Mouse (Mus musculus) hindlimb bud, embryonic 11.5 days (tissue): ENCODE data around the gene Msi2.

Source experiments
- DNase-seq: peaks from one replicate; pipeline ENCODE4 v3.0.0-alpha.2; 2012; ENCODE audit warnings: low read depth, low spot score; ENCODE audit errors: extremely low spot score

Msi2 gene

DNA sequence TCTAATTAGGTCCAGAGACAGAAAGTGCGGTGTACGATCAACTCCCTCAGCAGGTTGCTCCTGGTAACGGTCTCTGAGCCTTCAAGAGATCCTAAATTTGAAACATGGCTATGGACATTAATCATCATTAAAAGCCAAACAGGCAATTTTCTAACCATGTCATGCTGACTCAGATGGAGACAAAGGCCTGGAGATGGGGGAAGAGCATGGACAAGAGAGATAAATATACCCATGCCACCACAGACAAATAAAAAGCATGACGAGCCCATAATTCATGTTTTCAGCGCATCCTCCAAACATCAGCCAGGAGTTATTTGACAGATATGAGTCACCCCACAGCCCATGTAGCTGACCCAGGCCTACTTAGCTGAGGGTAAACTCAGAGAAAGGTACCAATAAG, 145.3 kb downstream of the Msi2 start:
- no peak for DNase-seq

- no peak for DNase-seq
These were observed 145.9 kb downstream of the Msi2 start for GRCm38 (mm10) chr11:88572461-88572860.

GRCm38 (mm10) chr11:88570715-88571202, 147.6 kb downstream of the Msi2 start:
- DNase-seq, result no peak

DNA sequence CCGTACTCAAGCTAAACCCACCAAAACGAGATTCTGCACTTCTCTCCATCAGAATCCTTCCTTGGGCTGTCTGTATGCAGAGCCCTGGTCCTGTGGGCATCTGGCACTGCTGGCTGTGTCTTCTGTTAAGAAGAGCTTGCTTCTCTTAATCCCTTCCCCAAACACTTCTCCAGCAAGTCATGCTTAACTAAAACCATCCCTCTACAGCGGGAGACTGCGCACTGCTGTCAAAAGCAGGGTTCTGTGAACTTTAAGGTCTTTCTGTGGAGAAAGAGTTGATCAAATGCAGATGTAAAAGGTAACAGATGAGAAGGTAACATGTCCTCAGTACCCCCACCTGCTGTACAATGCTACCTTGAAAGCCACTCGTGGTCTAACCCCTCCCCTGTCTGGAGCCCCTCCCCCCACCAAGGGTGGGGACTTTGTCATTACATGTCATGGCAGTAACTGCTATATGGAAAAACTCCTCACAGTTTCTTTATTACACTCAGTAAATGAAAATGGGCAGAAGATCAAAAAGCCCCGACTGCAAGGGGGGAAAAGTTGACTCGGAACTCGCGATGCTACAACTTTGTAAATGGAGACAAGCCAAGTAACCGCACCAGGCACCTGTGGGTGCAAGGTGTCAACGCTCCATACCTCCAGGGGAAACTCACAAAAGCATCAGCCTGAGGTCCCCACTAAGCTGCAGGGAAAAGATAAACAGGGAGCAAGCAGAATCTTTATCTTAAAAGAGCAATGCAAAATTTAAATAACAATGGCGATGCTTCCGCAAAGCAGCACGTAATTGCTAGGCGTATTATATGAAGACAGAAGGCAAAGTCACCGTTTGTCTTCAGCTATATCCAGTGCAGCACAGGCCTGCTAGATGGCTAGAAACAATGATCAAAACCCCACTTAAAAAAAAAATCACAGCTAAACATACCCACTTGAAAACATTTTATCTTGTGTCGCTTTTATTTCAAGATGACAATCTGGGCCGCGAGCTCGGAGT, 151.4 kb downstream of the Msi2 start:
- DNase-seq, result no peak

GRCm38 (mm10) chr11:88564810-88565209, 153.5 kb downstream of the Msi2 start:
- no peak for DNase-seq

DNA sequence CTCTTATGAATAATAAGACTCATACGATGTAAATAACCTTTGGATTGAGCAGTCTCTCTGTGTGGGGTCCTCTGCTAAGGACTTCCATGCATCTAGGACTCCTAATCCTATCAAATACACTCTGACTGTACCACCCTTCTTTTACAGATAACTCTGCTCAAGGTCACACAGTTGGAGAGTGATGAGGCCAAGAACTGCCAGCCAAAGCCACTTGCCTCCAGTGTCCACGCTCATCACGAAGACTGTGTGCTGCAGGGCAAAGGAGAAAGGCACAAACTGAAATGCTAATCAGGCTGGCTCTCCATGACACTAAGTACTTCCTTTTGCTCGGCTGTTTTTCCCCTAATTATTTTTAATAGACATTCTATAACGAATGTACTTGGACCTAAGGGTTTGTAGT, 153.9 kb downstream of the Msi2 start:
- no peak for DNase-seq

DNA sequence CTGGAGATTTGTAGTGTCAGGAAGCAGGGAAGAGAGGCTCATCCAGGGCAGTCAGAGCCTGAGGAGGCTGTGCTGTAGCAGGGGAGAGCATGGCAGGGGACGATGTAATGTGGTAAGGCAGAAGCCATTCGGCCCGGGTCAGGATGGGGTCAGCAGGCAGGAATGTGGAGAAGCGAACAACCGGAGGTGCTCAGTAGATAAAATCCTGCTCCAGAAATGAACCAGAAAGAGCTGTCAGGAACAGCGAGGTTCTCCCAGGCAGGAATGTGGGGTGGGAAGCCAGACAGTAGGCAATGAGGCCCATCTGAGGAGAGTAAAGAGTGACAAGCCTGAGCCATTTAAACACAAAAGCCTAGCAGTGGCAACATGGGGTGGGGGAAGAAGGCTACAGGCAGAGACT, 157.1 kb downstream of the Msi2 start:
- DNase-seq, result no peak

- no peak for DNase-seq
These were observed 157.7 kb downstream of the Msi2 start for GRCm38 (mm10) chr11:88560634-88561033.

GRCm38 (mm10) chr11:88559365-88559970, 158.8 kb downstream of the Msi2 start:
- DNase-seq, result no peak

- no peak for DNase-seq
These were observed 159.6 kb downstream of the Msi2 start for GRCm38 (mm10) chr11:88558731-88559130.

DNA sequence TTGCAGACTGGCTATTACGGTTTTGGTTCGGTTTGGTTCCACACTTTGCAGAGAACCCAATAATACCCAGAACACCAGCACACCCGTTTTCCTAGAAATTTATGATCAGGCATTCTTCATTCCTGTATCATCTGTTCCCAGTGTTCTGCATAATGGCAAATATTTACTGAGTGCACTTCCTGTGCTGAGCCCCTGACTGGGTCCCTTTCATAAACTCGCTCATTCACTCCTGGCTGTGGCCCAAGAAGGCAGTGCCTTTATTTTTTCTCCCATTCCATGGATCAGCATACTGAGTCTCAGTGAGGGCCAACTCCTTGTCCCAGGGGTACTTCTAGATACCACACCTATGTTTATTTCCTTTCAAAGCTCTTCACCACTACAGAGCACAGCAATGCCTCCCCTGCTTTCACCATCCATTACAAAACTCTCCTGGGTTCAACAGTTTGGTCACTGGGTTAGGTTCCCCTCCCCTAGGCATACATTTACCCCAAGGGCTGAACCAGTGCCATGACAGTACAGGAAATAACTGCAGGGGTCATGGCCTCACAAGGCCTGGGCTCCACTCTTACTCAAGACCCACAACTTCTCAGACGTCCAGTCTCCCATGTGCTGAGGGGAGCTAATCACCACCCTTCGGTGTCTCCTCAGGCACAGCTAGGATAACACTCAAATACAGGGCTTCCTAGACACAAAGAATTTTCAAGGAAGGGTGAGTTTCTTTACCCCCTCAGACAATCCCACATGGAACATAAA, 160.3 kb downstream of the Msi2 start:
- DNase-seq, result no peak

- DNase-seq, result no peak
These were observed 161.1 kb downstream of the Msi2 start for GRCm38 (mm10) chr11:88557116-88557768.

- no peak for DNase-seq
These were observed 162.3 kb downstream of the Msi2 start for GRCm38 (mm10) chr11:88555902-88556549.

GRCm38 (mm10) chr11:88555232-88555818, 163.0 kb downstream of the Msi2 start:
- no peak for DNase-seq

DNA sequence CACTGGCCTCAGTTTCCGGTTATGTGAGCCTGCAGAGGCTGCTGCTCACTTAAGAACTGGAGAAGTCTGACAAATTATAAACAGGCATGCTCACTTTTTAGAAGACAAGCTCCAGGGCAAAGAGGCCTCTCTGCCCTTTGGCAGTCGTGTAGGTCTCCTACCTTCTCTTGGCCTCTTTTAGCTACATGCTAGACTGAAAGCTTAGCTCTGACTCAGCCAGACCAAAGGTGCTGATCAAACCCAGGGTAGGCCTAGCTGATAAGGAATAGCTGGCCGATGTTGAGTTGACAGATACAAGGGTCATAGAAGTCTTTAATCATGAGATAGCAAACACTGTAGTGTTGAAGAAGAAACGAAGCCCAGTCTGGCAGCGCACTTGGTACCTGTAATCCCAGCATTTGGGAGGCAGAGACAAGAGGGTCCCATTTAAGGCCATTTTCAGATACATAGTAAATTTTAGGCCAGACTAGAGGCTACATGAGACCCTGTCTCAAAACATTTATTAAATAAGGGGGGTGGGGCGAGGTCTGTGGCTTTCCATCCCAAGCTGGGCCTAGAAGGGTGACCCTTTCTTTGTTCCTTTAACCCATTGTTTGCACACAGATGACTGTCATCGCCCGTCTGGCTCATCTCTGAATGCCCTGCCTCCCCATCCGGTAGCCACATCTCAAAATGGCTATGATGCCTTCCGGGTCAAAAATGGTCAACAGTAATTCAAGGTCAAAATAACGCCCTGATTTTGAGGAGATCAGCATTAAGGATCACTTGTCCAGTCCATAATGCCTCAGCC, 164.6 kb downstream of the Msi2 start:
- no peak for DNase-seq

- no peak for DNase-seq
These were observed 165.3 kb downstream of the Msi2 start for GRCm38 (mm10) chr11:88552987-88553386.

GRCm38 (mm10) chr11:88552385-88552784, 165.9 kb downstream of the Msi2 start:
- no peak for DNase-seq

DNA sequence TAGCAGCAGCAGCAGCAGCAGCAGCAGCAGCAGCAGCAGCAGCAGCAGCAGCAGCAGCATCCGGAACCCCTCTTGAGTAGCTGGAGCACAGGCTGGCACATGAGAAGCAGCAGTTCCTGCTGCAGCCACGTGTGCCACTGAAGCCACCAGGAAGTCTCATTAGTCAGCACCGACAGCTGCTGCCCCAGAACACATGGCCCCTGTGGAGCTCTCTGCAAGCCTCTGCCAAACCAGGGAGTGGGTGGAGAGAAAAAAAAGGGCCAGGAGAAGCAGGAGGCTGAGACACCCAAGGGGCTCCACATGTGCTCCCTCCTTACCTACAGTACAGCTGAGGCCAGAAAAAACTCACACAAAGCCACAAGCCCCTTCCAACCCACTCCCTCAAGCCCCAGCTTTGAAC, 167.3 kb downstream of the Msi2 start:
- DNase-seq, result no peak
